Mouse (Mus musculus) G1E (cell line): ENCODE measurements around the gene Irak2.

Source experiments
- CTCF ChIP-seq: IDR thresholded peaks from 2 replicates; pipeline ENCODE4 v1.5.1; 2012; ENCODE audit warnings: low read depth, low read length, inconsistent platforms, mixed read lengths
- GATA1 ChIP-seq: IDR thresholded peaks from 2 replicates; pipeline ENCODE4 v1.6.1; 2012; ENCODE audit warnings: borderline replicate concordance, low read length, inconsistent platforms, mixed read lengths
- GATA2 ChIP-seq: IDR thresholded peaks from 2 replicates; pipeline ENCODE4 v1.6.1; 2012; ENCODE audit warnings: low read depth, low read length, inconsistent platforms, borderline replicate concordance
- TAL1 ChIP-seq: conservative IDR thresholded peaks from 2 replicates; pipeline ENCODE4 v1.6.1; 2012; ENCODE audit warnings: low read depth, low read length, inconsistent platforms, mixed read lengths

DNA sequence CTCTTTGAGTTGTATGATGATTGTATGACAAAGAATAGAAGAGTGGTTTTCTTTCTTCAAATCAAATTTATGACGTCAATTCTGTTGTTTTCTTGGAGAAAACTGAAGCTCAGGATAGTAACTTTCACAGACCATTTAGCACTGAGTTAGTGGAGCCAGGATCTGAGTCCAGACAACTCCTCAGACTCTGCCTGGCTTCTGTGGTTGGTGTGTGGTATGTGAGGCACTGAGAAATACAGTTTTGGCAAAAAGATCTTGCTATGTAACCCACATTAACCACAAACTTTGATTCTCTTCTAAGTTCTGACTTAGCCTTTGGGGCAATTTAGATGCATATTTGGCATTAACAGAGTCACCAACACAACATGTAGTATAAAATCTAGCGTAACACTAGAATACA, 45.6 kb upstream of the Irak2 start:
- TF ChIP-seq TAL1, result no peak
- no peak for TF ChIP-seq GATA1
- TF ChIP-seq CTCF, result no peak
- TF ChIP-seq GATA2, result no peak
